Mouse (Mus musculus): ENCODE measurements around the gene Sorcs1. TPM values are rescaled to one million over a fixed set of nuclear protein-coding genes. Genes with fewer than 3 reads are reported as not detected.

Gene Sorcs1
- total RNA-seq (2014; rRNA removed; ENCODE audit: low replicate concordance), result 0.58 and 1.1 TPM in 2 replicates
- 0.30 and 0.51 TPM in 2 replicates for polyA plus RNA-seq (2015; fragmentation: Nextera tagmentation; extraction: Ambion mirVana)

- peak; percentile 87 for ATAC-seq (ENCODE audit: insufficient read depth, low read depth)
- Histone ChIP-seq H3K4me1 (ENCODE audit: control insufficient read depth, insufficient read depth) (peaks cover 4% of the 10 kb centered on the region; the same call in 1 of the 2 replicates), H3K9me3 (replicated peaks; ENCODE audit: control insufficient read depth, low read length) (no peaks in the 10 kb centered on the region), H3K9ac (replicated peaks; ENCODE audit: low read depth, low read length) (no peak within 1 kb of the TSS; the same call in 1 of the 2 replicates), H3K4me3 (ENCODE audit: low read depth, low read length) (peak within 1 kb of the TSS; percentile 55), H3K4me2 (ENCODE audit: low read depth, low read length) (peak within 1 kb of the TSS; percentile 93), H3K36me3 (replicated peaks; ENCODE audit: control insufficient read depth, insufficient read depth, low read length) (no peaks in the 10 kb centered on the region), H3K27ac (ENCODE audit: low read depth) (no peak within 1 kb of the TSS), H3K27me3 (ENCODE audit: control insufficient read depth, insufficient read depth, low read length) (peaks cover 47% of the 10 kb centered on the region)
- 0% methylated on average over 75 of the region's 102 CpGs for WGBS
- TF ChIP-seq EP300 (IDR thresholded peaks at IDR 0.05; ENCODE audit: low read depth), result no peak
- no peak for TF ChIP-seq CTCF (IDR thresholded peaks at IDR 0.05; ENCODE audit: low read depth)
- peak; percentile 39 for DNase-seq (ENCODE audit: low spot score)
These were observed at the start of gene Sorcs1 for GRCm38 (mm10) chr19:50677903-50678896. Gene Sorcs1 (minus strand): TSS chr19:50678646.

GRCm38 (mm10) chr19:50683277-50683676 lies 4.8 kb upstream of the Sorcs1 start:
- Histone ChIP-seq H3K36me3 (replicated peaks; ENCODE audit: control insufficient read depth, insufficient read depth, low read length) (no peaks in the 10 kb centered on the region), H3K27me3 (ENCODE audit: control insufficient read depth, insufficient read depth, low read length) (peaks cover 20% of the 10 kb centered on the region), H3K4me3 (ENCODE audit: low read depth, low read length) (no peak overlapping the region), H3K9me3 (replicated peaks; ENCODE audit: control insufficient read depth, low read length) (no peaks in the 10 kb centered on the region), H3K27ac (ENCODE audit: low read depth) (no peak overlapping the region), H3K4me1 (ENCODE audit: control insufficient read depth, insufficient read depth) (peaks cover under 1% of the 10 kb centered on the region; the same call in 1 of the 2 replicates), H3K4me2 (ENCODE audit: low read depth, low read length) (no peak overlapping the region), H3K9ac (replicated peaks; ENCODE audit: low read depth, low read length) (no peak overlapping the region)
- DNase-seq (ENCODE audit: low spot score) (no peak), ATAC-seq (ENCODE audit: insufficient read depth, low read depth) (no peak)
- WGBS, result 45% methylated on average over 2 of the region's 2 CpGs
- TF ChIP-seq EP300 (IDR thresholded peaks at IDR 0.05; ENCODE audit: low read depth), result no peak
- no peak for TF ChIP-seq CTCF (IDR thresholded peaks at IDR 0.05; ENCODE audit: low read depth)

GRCm38 (mm10) chr19:50678946-50679345 lies 500 bp upstream of the Sorcs1 start:
- ATAC-seq (ENCODE audit: insufficient read depth, low read depth), result no peak
- Histone ChIP-seq H3K9me3 (replicated peaks; ENCODE audit: control insufficient read depth, low read length) (no peaks in the 10 kb centered on the region), H3K4me2 (ENCODE audit: low read depth, low read length) (peak overlapping the region; percentile 93), H3K4me1 (ENCODE audit: control insufficient read depth, insufficient read depth) (peaks cover 4% of the 10 kb centered on the region; the same call in 1 of the 2 replicates), H3K36me3 (replicated peaks; ENCODE audit: control insufficient read depth, insufficient read depth, low read length) (no peaks in the 10 kb centered on the region), H3K27ac (ENCODE audit: low read depth) (no peak overlapping the region), H3K27me3 (ENCODE audit: control insufficient read depth, insufficient read depth, low read length) (peaks cover 47% of the 10 kb centered on the region), H3K4me3 (ENCODE audit: low read depth, low read length) (peak overlapping the region; percentile 55), H3K9ac (replicated peaks; ENCODE audit: low read depth, low read length) (no peak overlapping the region)
- 4% methylated on average over 2 of the region's 2 CpGs for WGBS
- DNase-seq (ENCODE audit: low spot score), result no peak
- TF ChIP-seq CTCF (IDR thresholded peaks at IDR 0.05; ENCODE audit: low read depth) (no peak), EP300 (IDR thresholded peaks at IDR 0.05; ENCODE audit: low read depth) (no peak)

GRCm38 (mm10) chr19:50676578-50677524 lies 1.6 kb downstream of the Sorcs1 start:
- Histone ChIP-seq H3K4me2 (ENCODE audit: low read depth, low read length) (no peak overlapping the region), H3K9me3 (replicated peaks; ENCODE audit: control insufficient read depth, low read length) (no peaks in the 10 kb centered on the region), H3K4me1 (ENCODE audit: control insufficient read depth, insufficient read depth) (peaks cover 4% of the 10 kb centered on the region; the same call in 1 of the 2 replicates), H3K36me3 (replicated peaks; ENCODE audit: control insufficient read depth, insufficient read depth, low read length) (no peaks in the 10 kb centered on the region), H3K27ac (ENCODE audit: low read depth) (no peak overlapping the region), H3K27me3 (ENCODE audit: control insufficient read depth, insufficient read depth, low read length) (peaks cover 47% of the 10 kb centered on the region), H3K9ac (replicated peaks; ENCODE audit: low read depth, low read length) (no peak overlapping the region), H3K4me3 (ENCODE audit: low read depth, low read length) (peak overlapping the region; percentile 55; the same call in 1 of the 2 replicates)
- ATAC-seq (ENCODE audit: insufficient read depth, low read depth), result no peak
- no peak for TF ChIP-seq EP300 (IDR thresholded peaks at IDR 0.05; ENCODE audit: low read depth)
- TF ChIP-seq CTCF (IDR thresholded peaks at IDR 0.05; ENCODE audit: low read depth), result no peak
- 43% methylated on average over 19 of the region's 19 CpGs for WGBS
- no peak for DNase-seq (ENCODE audit: low spot score)

GRCm38 (mm10) chr19:50674921-50675320 lies 3.5 kb downstream of the Sorcs1 start:
- Histone ChIP-seq H3K4me3 (ENCODE audit: low read depth, low read length) (no peak overlapping the region), H3K4me1 (ENCODE audit: control insufficient read depth, insufficient read depth) (peaks cover 4% of the 10 kb centered on the region; the same call in 1 of the 2 replicates), H3K9ac (replicated peaks; ENCODE audit: low read depth, low read length) (no peak overlapping the region), H3K4me2 (ENCODE audit: low read depth, low read length) (no peak overlapping the region), H3K36me3 (replicated peaks; ENCODE audit: control insufficient read depth, insufficient read depth, low read length) (no peaks in the 10 kb centered on the region), H3K9me3 (replicated peaks; ENCODE audit: control insufficient read depth, low read length) (no peaks in the 10 kb centered on the region), H3K27me3 (ENCODE audit: control insufficient read depth, insufficient read depth, low read length) (peaks cover 42% of the 10 kb centered on the region), H3K27ac (ENCODE audit: low read depth) (no peak overlapping the region)
- WGBS, result 66% methylated on average over 5 of the region's 5 CpGs
- ATAC-seq (ENCODE audit: insufficient read depth, low read depth), result no peak
- TF ChIP-seq CTCF (IDR thresholded peaks at IDR 0.05; ENCODE audit: low read depth) (no peak), EP300 (IDR thresholded peaks at IDR 0.05; ENCODE audit: low read depth) (no peak)
- no peak for DNase-seq (ENCODE audit: low spot score)
